Comparison of ENCODE assay signal across 9 mouse cellular contexts in the genomic region with DNA sequence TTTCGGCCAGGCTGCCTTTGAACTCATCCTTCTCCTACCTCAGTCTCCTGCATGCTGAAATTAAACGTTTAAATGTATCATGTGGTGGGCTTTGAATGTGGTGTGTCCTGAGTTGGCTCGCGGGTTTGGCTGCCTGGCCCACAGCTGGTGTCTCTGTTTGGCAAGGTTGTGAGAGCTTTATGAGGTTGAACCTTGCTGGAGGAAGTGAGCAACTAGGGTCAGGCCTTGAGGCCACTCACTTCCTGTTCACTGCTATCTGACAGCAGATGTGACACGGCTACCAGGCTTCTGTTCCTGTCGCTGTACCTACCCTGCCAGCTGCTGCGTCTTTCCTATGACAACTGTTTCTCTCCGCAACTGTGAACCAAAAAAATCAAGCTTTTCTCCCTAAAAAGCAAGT. TPM values are rescaled to one million over a fixed set of nuclear protein-coding genes. Genes with fewer than 3 reads are reported as not detected.
DNase-seq lines count a peak whose midpoint lies in the region; ATAC-seq lines count a peak whose summit lies in the region.
"Had no signal": no experiment of that assay in that cellular context is flagged by ENCODE, and none has a peak within 500 bp of the region (broad histone marks: within the 10 kb centered on the region; RNA-seq: fewer than 3 reads in every experiment).

No protein-coding gene starts in this region.

- H3K4me2 ChIP-seq in liver, embryonic 13.5 days: peak overlapping the region; percentile 41

- H3K27ac ChIP-seq in liver, embryonic 13.5 days: no peak overlapping the region
- H3K27ac ChIP-seq: hindbrain, embryonic 10.5 days had no signal

- H3K4me1 ChIP-seq in liver, embryonic 13.5 days (replicated peaks): peaks cover 13% of the 10 kb centered on the region
- H3K4me1 ChIP-seq: hindbrain, embryonic 10.5 days had no signal

- DNase-seq in adrenal gland, postnatal 14 days: peak; percentile 21
- no peak for DNase-seq in adrenal gland, postnatal 10 days
- peak; percentile 58 to 60 for DNase-seq in CD8-positive naive resting alpha-beta T cell, adult 2 months (ENCODE audit: low read depth in 2 of 2, low spot score in 2 of 2)
- DNase-seq in liver, embryonic 13.5 days: no peak
- DNase-seq in skeletal muscle tissue, adult 2 months (ENCODE audit: low read depth, low spot score): peak; percentile 32
- no peak for DNase-seq in left cerebral cortex, adult 8-10 months (ENCODE audit: low spot score in 2 of 2)
- DNase-seq in cerebellum, postnatal 25 days: no peak
- no peak for DNase-seq in layer of hippocampus, adult 8-10 months (ENCODE audit: low spot score in 2 of 2)

- no peaks in the 10 kb centered on the region for H3K36me3 ChIP-seq in liver, embryonic 13.5 days
- H3K36me3 ChIP-seq: hindbrain, embryonic 10.5 days had no signal

- H3K9ac ChIP-seq in liver, embryonic 13.5 days: no peak overlapping the region

- 16% methylated on average over 8 of the region's 8 CpGs for WGBS in liver, embryonic 13.5 days (ENCODE audit: insufficient replicate concordance)

- ATAC-seq in liver, embryonic 13.5 days (ENCODE audit: low read depth): peak; percentile 79

- H3K27me3 ChIP-seq in liver, embryonic 13.5 days: peaks cover 3% of the 10 kb centered on the region; the same call in 1 of the 2 replicates

- no peaks in the 10 kb centered on the region for H3K9me3 ChIP-seq in liver, embryonic 13.5 days (replicated peaks)
- H3K9me3 ChIP-seq: hindbrain, embryonic 10.5 days had no signal

- H3K4me3 ChIP-seq in liver, embryonic 13.5 days (replicated peaks): no peak overlapping the region
- H3K4me3 ChIP-seq: hindbrain, embryonic 10.5 days had no signal

RNA-seq across cellular contexts. Expression of a gene that starts 12.0 kb away (rescaled TPM):
- total RNA-seq in adrenal gland, postnatal 14 days (2021): 43.1 and 51.9 TPM in 2 replicates
- total RNA-seq in adrenal gland, postnatal 10 days (2021): 10 to 100 TPM; 31.9 to 40.4 TPM
- polyA plus RNA-seq in liver, embryonic 13.5 days (2015; fragmentation: Nextera tagmentation; extraction: Ambion mirVana): 29.6 and 40.1 TPM in 2 replicates
- 100 to 1,000 TPM; 104 to 111 (median 110) TPM for total RNA-seq in left cerebral cortex, adult 8-10 months (2022)
- 10 to 100 TPM; 84.8 to 97.3 (median 90.0) TPM for total RNA-seq in layer of hippocampus, adult 8-10 months (2022)

RNA-seq across cellular contexts. Expression of a gene that starts 44.8 kb away (rescaled TPM):
- total RNA-seq in adrenal gland, postnatal 14 days (2021): 145 and 167 TPM in 2 replicates
- total RNA-seq in adrenal gland, postnatal 10 days (2021): 100 to 1,000 TPM in 1 of 2 experiments, 10 to 100 TPM in 1; 99.1 to 143 TPM
- polyA plus RNA-seq in liver, embryonic 13.5 days (2015; fragmentation: Nextera tagmentation; extraction: Ambion mirVana): 33.8 and 45.3 TPM in 2 replicates
- 10 to 100 TPM; 81.1 to 86.9 (median 83.9) TPM for total RNA-seq in left cerebral cortex, adult 8-10 months (2022)
- total RNA-seq in layer of hippocampus, adult 8-10 months (2022): 100 to 1,000 TPM in 1 of 4 experiments, 10 to 100 TPM in 3; 71.8 to 103 (median 85.4) TPM

Comparison
In these comparisons a context has a peak if more than half of its experiments do, and no peak if none do; other contexts are left out.
1. DNase-seq: peak in adrenal gland, postnatal 14 days (single experiment), CD8-positive naive resting alpha-beta T cell, adult 2 months (2 of 2) and skeletal muscle tissue, adult 2 months (single experiment); none in adrenal gland, postnatal 10 days (single experiment), liver, embryonic 13.5 days (single experiment), left cerebral cortex, adult 8-10 months (0 of 2), cerebellum, postnatal 25 days (0 of 2) and layer of hippocampus, adult 8-10 months (0 of 2).